Mouse (Mus musculus) olfactory bulb, adult 2 months (tissue): ENCODE data around the gene Bhlha9.

Experiments
- CTCF ChIP-seq: fragments of 200-500 bp; IDR thresholded peaks from 2 replicates; pipeline ENCODE4 v1.5.1; 2012; ENCODE audit warnings: low read depth, mild to moderate bottlenecking, low read length, moderate library complexity; ENCODE audit not compliant: insufficient read depth
- POLR2A ChIP-seq: fragments of 200-500 bp; IDR thresholded peaks from 2 replicates; pipeline ENCODE4 v1.6.1; 2012; ENCODE audit warnings: mild to moderate bottlenecking, low read depth, low read length, moderate library complexity; ENCODE audit not compliant: insufficient read depth

- TF ChIP-seq CTCF (no peak), POLR2A (no peak)
These were observed 47.4 kb upstream of the Bhlha9 start for GRCm38 (mm10) chr11:76624881-76625280.
